Mouse (Mus musculus): ENCODE results near the gene Mt4. TPM values are rescaled to one million over a fixed set of nuclear protein-coding genes. Genes with fewer than 3 reads are reported as not detected.
"Not testable (repeated sequence)": the region's sequence is repeated elsewhere in the genome, so short reads cannot be mapped to it uniquely, and the experiment has no call there.

Mt4 gene
- polyA plus RNA-seq, 1 experiment from 2014 or later: 6.3 TPM

GRCm38 (mm10) chr8:94135556-94135955, 1.4 kb upstream of the Mt4 start:
- ATAC-seq (ENCODE audit: insufficient number of reproducible peaks, low FRiP score, low TSS enrichment, low read depth): no peak
- Histone ChIP-seq H3K4me2 (replicated peaks) (no peak overlapping the region), H3K27ac (replicated peaks) (no peak overlapping the region), H3K36me3 (no peaks in the 10 kb centered on the region), H3K9me3 (replicated peaks) (no peaks in the 10 kb centered on the region), H3K9ac (no peak overlapping the region), H3K4me1 (no peaks in the 10 kb centered on the region), H3K4me3 (replicated peaks) (no peak overlapping the region), H3K27me3 (no peaks in the 10 kb centered on the region)
- WGBS: 81% methylated on average over 6 of the region's 6 CpGs

DNA sequence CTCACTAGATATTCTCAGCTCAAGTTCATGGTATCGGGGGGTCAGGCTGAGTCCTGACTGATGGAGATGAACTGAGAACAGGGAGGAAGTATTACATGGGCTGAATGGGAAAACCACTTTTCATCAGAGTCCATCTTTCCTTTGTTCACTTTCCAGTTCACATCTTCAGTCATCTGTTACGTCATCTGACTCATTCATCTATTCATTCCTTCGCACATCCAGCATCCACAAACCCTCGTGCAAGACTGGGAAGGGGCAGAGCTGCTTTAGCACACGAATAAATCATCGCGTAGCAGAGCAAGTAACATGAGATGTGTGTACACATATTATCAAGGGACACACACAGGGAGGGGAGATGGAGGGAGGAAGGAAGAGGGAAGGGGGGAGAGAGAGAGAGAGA, 805 bp upstream of the Mt4 start:
- Histone ChIP-seq H3K9ac (no peak overlapping the region), H3K4me3 (replicated peaks) (no peak overlapping the region), H3K27me3 (no peaks in the 10 kb centered on the region), H3K27ac (replicated peaks) (no peak overlapping the region), H3K4me2 (replicated peaks) (no peak overlapping the region), H3K36me3 (no peaks in the 10 kb centered on the region), H3K9me3 (replicated peaks) (no peaks in the 10 kb centered on the region), H3K4me1 (no peaks in the 10 kb centered on the region)
- WGBS: 64% methylated on average over 7 of the region's 7 CpGs
- no peak for ATAC-seq (ENCODE audit: insufficient number of reproducible peaks, low FRiP score, low TSS enrichment, low read depth)

DNA sequence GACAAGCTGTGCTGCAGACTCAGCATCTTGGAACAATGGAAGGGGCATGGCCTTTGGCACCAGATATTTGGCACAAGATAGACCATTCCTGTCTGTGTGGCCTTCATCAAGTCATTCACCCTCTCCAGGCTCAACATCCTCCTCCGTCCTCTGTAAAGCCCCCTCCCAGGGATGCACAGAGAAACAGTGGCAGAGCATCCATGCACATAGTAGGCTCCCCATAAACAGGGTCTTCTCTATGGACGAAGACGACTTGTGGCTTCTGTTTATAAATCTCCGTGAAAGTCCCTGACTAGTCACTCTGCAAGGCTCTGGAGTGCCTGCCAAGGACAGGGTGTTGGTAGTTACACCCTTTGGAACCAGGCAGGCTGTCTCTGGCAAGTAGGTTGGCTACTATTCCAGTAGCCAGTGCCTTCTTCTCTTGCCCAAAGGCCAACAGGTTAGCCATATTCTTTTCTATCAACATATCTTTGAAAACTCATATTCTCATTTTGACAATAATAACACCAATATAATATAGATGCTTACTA, 3.3 kb downstream of the Mt4 start:
- ATAC-seq (ENCODE audit: insufficient number of reproducible peaks, low FRiP score, low TSS enrichment, low read depth): no peak
- H3K36me3 ChIP-seq: no peaks in the 10 kb centered on the region
- no peak overlapping the region for H3K4me2 ChIP-seq (replicated peaks)
- H3K27ac ChIP-seq (replicated peaks): no peak overlapping the region
- no peak overlapping the region for H3K4me3 ChIP-seq (replicated peaks)
- no peaks in the 10 kb centered on the region for H3K9me3 ChIP-seq (replicated peaks)
- H3K4me1 ChIP-seq: no peaks in the 10 kb centered on the region
- no peaks in the 10 kb centered on the region for H3K27me3 ChIP-seq
- WGBS: 81% methylated on average over 4 of the region's 4 CpGs
- H3K9ac ChIP-seq: no peak overlapping the region

GRCm38 (mm10) chr8:94148236-94148635, 11.2 kb downstream of the Mt4 start:
- peaks cover 17% of the 10 kb centered on the region for H3K27me3 ChIP-seq
- WGBS: 29% methylated on average over 5 of the region's 5 CpGs
- no peaks in the 10 kb centered on the region for H3K36me3 ChIP-seq
- H3K27ac ChIP-seq (replicated peaks): no peak overlapping the region
- H3K9me3 ChIP-seq (replicated peaks): no peaks in the 10 kb centered on the region
- ATAC-seq (ENCODE audit: insufficient number of reproducible peaks, low FRiP score, low TSS enrichment, low read depth): no peak
- H3K9ac ChIP-seq: no peak overlapping the region
- no peak overlapping the region for H3K4me3 ChIP-seq (replicated peaks)
- no peak overlapping the region for H3K4me2 ChIP-seq (replicated peaks)
- H3K4me1 ChIP-seq: peaks cover 11% of the 10 kb centered on the region

- H3K4me2 ChIP-seq (replicated peaks): no peak overlapping the region
- no peaks in the 10 kb centered on the region for H3K9me3 ChIP-seq (replicated peaks)
- WGBS: 73% methylated on average over 5 of the region's 5 CpGs
Measured at GRCm38 (mm10) chr8:94150925-94151324, 13.9 kb downstream of the Mt4 start.

DNA sequence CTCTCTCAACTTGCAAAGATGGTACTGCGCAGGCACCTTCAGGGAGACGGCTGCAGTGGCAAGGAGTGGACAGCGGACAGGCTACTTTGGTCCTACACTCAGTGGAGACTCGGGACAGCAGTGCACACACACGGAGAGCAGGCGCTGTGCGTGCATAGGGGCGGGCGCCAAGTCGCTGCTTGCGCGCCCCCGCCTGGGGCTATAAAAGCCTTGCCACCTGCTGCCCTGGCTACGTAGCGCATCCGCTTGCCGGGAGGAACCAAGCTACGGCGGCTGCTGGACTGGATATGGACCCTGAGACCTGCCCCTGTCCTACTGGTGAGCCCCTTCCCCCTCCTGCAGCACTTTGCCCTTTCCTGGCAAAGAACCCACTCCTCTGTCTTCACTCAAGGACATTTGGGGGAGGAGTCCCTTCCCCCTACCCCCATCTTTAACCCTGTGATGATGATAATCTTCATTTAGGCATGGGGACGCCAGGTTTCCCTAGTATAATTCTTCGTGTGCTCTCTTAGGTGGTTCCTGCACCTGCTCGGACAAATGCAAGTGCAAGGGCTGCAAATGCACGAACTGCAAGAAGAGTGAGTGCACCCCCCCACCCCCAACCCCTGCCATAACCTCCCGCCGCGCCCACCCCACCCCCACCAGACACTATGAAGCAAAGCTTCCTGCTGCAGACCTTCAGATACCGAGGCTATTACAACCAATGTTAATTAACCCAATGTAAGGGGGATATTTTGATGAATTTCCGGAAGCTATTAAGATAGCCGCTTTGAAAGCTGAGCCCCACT, 15.7 kb downstream of the Mt4 start, which contains the start of gene Mt3:
Gene Mt3 (plus strand): TSS at position 95 of the 788 bp plus-strand sequence.
- Histone ChIP-seq H3K9me3 (replicated peaks) (no peaks in the 10 kb centered on the region), H3K9ac (no peak within 1 kb of the TSS), H3K36me3 (no peaks in the 10 kb centered on the region), H3K27me3 (peaks cover 28% of the 10 kb centered on the region), H3K27ac (replicated peaks) (no peak within 1 kb of the TSS), H3K4me2 (replicated peaks) (peak within 1 kb of the TSS; percentile 46), H3K4me3 (replicated peaks) (peak within 1 kb of the TSS; percentile 21), H3K4me1 (peaks cover 16% of the 10 kb centered on the region)
- WGBS: 2% methylated on average over 27 of the region's 29 CpGs
- peak; percentile 61; the same call in 1 of the 2 replicates for ATAC-seq (ENCODE audit: insufficient number of reproducible peaks, low FRiP score, low TSS enrichment, low read depth)

More at GRCm38 (mm10) chr8:94150925-94151324, 13.9 kb downstream of the Mt4 start:
- H3K4me1 ChIP-seq: peaks cover 16% of the 10 kb centered on the region
- H3K27me3 ChIP-seq: peaks cover 28% of the 10 kb centered on the region
- H3K9ac ChIP-seq: no peak overlapping the region
- H3K27ac ChIP-seq (replicated peaks): no peak overlapping the region
- H3K4me3 ChIP-seq (replicated peaks): no peak overlapping the region
- no peak for ATAC-seq (ENCODE audit: insufficient number of reproducible peaks, low FRiP score, low TSS enrichment, low read depth)
- H3K36me3 ChIP-seq: no peaks in the 10 kb centered on the region

DNA sequence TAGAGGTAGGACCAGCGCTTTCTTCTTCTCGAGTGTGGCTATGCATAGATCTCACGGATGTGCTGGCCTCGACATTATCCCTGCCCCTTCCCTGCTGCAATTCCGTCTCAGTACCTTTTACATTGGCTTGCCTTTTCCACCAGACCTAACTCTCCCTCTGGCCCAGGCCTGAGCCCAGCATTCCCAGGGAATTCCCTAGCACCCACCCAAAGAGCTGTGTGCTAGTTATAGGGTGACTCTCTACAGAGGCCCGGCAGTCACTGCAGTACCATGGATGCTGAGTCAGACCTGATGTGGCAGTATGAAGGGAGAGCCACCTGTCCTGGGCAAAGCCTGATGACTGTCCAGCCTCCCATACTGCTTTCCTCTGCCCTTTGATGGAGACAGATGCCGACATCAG, 16.5 kb downstream of the Mt4 start:
- H3K27ac ChIP-seq (replicated peaks): no peak overlapping the region
- 34% methylated on average over 7 of the region's 7 CpGs for WGBS
- no peaks in the 10 kb centered on the region for H3K9me3 ChIP-seq (replicated peaks)
- H3K9ac ChIP-seq: no peak overlapping the region
- H3K27me3 ChIP-seq: peaks cover 28% of the 10 kb centered on the region
- ATAC-seq (ENCODE audit: insufficient number of reproducible peaks, low FRiP score, low TSS enrichment, low read depth): no peak
- no peaks in the 10 kb centered on the region for H3K36me3 ChIP-seq
- H3K4me2 ChIP-seq (replicated peaks): no peak overlapping the region
- H3K4me1 ChIP-seq: peaks cover 16% of the 10 kb centered on the region
- no peak overlapping the region for H3K4me3 ChIP-seq (replicated peaks)

GRCm38 (mm10) chr8:94154537-94154936, 17.5 kb downstream of the Mt4 start:
- ATAC-seq (ENCODE audit: insufficient number of reproducible peaks, low FRiP score, low TSS enrichment, low read depth): no peak
- Histone ChIP-seq H3K9me3 (replicated peaks) (no peaks in the 10 kb centered on the region), H3K4me3 (replicated peaks) (no peak overlapping the region), H3K4me1 (peaks cover 16% of the 10 kb centered on the region), H3K9ac (no peak overlapping the region), H3K4me2 (replicated peaks) (no peak overlapping the region), H3K36me3 (no peaks in the 10 kb centered on the region), H3K27ac (replicated peaks) (no peak overlapping the region), H3K27me3 (peaks cover 28% of the 10 kb centered on the region)
- WGBS: 46% methylated on average over 6 of the region's 6 CpGs

DNA sequence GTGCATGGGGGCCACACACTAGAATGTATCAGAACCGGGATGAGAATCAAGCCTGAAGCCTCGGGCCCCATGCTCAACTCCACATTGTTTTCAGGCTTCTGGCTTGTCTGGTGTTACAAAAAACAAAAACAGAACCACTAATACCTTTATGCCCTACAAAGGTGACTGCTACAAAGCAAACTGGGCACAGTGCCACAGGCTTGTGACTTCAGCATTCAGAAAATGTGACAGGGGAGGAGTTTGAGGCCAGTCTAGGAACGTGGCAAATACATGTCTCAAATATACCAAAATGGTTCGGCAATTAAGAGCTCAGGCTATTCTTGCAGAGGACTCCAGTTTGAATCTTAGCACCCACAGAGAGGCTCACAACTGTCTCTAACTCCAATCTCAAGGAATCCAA, 19.1 kb downstream of the Mt4 start:
- H3K4me1 ChIP-seq: peaks cover 16% of the 10 kb centered on the region
- H3K27me3 ChIP-seq: peaks cover 28% of the 10 kb centered on the region
- no peak overlapping the region for H3K4me3 ChIP-seq (replicated peaks)
- 59% methylated on average over 4 of the region's 4 CpGs for WGBS
- H3K27ac ChIP-seq (replicated peaks): no peak overlapping the region
- no peak overlapping the region for H3K9ac ChIP-seq
- no peak overlapping the region for H3K4me2 ChIP-seq (replicated peaks)
- no peaks in the 10 kb centered on the region for H3K9me3 ChIP-seq (replicated peaks)
- no peaks in the 10 kb centered on the region for H3K36me3 ChIP-seq
- no peak for ATAC-seq (ENCODE audit: insufficient number of reproducible peaks, low FRiP score, low TSS enrichment, low read depth)

- ATAC-seq (ENCODE audit: insufficient number of reproducible peaks, low FRiP score, low TSS enrichment, low read depth); H3K27me3 ChIP-seq: not testable (repeated sequence)
- whole genome bisulfite sequencing: 71% methylated on average over 8 of the region's 8 CpGs
Measured at GRCm38 (mm10) chr8:94165772-94166171, 28.8 kb downstream of the Mt4 start.

GRCm38 (mm10) chr8:94167244-94167643, 30.2 kb downstream of the Mt4 start:
- Histone ChIP-seq H3K27me3 (peaks cover 22% of the 10 kb centered on the region), H3K9ac (no peak overlapping the region), H3K36me3 (no peaks in the 10 kb centered on the region), H3K4me1 (peaks cover 15% of the 10 kb centered on the region), H3K4me2 (replicated peaks) (peak overlapping the region; percentile 25; the same call in 1 of the 2 replicates), H3K9me3 (replicated peaks) (no peaks in the 10 kb centered on the region), H3K4me3 (replicated peaks) (no peak overlapping the region), H3K27ac (replicated peaks) (no peak overlapping the region)
- 5% methylated on average over 6 of the region's 6 CpGs for WGBS
- ATAC-seq (ENCODE audit: insufficient number of reproducible peaks, low FRiP score, low TSS enrichment, low read depth): no peak

More at GRCm38 (mm10) chr8:94165772-94166171, 28.8 kb downstream of the Mt4 start:
- not testable (repeated sequence) for H3K4me2 ChIP-seq (replicated peaks); H3K27ac ChIP-seq (replicated peaks); H3K9ac ChIP-seq; H3K4me3 ChIP-seq (replicated peaks); H3K4me1 ChIP-seq; H3K9me3 ChIP-seq (replicated peaks); H3K36me3 ChIP-seq
